ENCODE assay signal across 11 mouse cellular contexts in genomic region chr1:191419991-191420751, GRCm38 (mm10). TPM values are rescaled to one million over a fixed set of nuclear protein-coding genes. Genes with fewer than 3 reads are reported as not detected.
DNase-seq lines count a peak whose midpoint lies in the region; ATAC-seq and TF ChIP-seq lines count a peak whose summit lies in the region.
"Had no signal": no experiment of that assay in that cellular context is flagged by ENCODE, and none has a peak within 500 bp of the region (broad histone marks: within the 10 kb centered on the region; RNA-seq: fewer than 3 reads in every experiment).

No protein-coding gene starts in this region.

- H3K4me1 ChIP-seq in spleen, adult 2 months (ENCODE audit: control insufficient read depth, insufficient read depth, insufficient read length) = peaks cover 40% of the 10 kb centered on the region; the same call in 1 of the 2 replicates
- peaks cover 7% of the 10 kb centered on the region for H3K4me1 ChIP-seq in kidney, postnatal 0 days (replicated peaks; ENCODE audit: insufficient read depth, low read length)
- peaks cover 14% of the 10 kb centered on the region for H3K4me1 ChIP-seq in stomach, embryonic 16.5 days (ENCODE audit: control insufficient read depth, insufficient read depth, low read length)
- H3K4me1 ChIP-seq in forebrain, embryonic 15.5 days = no peaks in the 10 kb centered on the region

- 55% methylated on average over 8 of the region's 8 CpGs for WGBS in spleen, adult 2 months
- WGBS in kidney, postnatal 0 days = 46% methylated on average over 8 of the region's 8 CpGs
- WGBS in stomach, embryonic 16.5 days = 21% methylated on average over 8 of the region's 8 CpGs
- WGBS in forebrain, embryonic 15.5 days = 57% methylated on average over 8 of the region's 8 CpGs

- H3K9me3 ChIP-seq in kidney, postnatal 0 days (replicated peaks; ENCODE audit: low read length) = no peaks in the 10 kb centered on the region
- H3K9me3 ChIP-seq in stomach, embryonic 16.5 days (replicated peaks; ENCODE audit: control insufficient read depth, low read length) = no peaks in the 10 kb centered on the region
- no peaks in the 10 kb centered on the region for H3K9me3 ChIP-seq in forebrain, embryonic 15.5 days

- H3K4me3 ChIP-seq in spleen, adult 2 months (ENCODE audit: extremely low read depth, insufficient read depth, insufficient read length) = no peak overlapping the region
- no peak overlapping the region for H3K4me3 ChIP-seq in kidney, postnatal 0 days (replicated peaks; ENCODE audit: low read depth, low read length)
- H3K4me3 ChIP-seq in stomach, embryonic 16.5 days (replicated peaks; ENCODE audit: low read length) = no peak overlapping the region
- no peak overlapping the region for H3K4me3 ChIP-seq in forebrain, embryonic 15.5 days
- H3K4me3 ChIP-seq: erythroblast, embryonic 14.5 days had no signal

- H3K4me2 ChIP-seq in kidney, postnatal 0 days (ENCODE audit: low read length) = no peak overlapping the region
- H3K4me2 ChIP-seq in stomach, embryonic 16.5 days (ENCODE audit: low read depth, low read length) = 0 out of 2 replicates have a peak overlapping the region, but pooled peaks have one; percentile 1
- H3K4me2 ChIP-seq in forebrain, embryonic 15.5 days (replicated peaks) = no peak overlapping the region

- H3K36me3 ChIP-seq in spleen, adult 2 months (ENCODE audit: control insufficient read depth, insufficient read depth, low read length) = no peaks in the 10 kb centered on the region
- H3K36me3 ChIP-seq in kidney, postnatal 0 days (ENCODE audit: insufficient read depth, low read length) = no peaks in the 10 kb centered on the region
- H3K36me3 ChIP-seq in stomach, embryonic 16.5 days (ENCODE audit: control insufficient read depth, insufficient read depth, low read length) = no peaks in the 10 kb centered on the region
- no peaks in the 10 kb centered on the region for H3K36me3 ChIP-seq in forebrain, embryonic 15.5 days

- no peak for ATAC-seq in kidney, postnatal 0 days (replicated peaks; ENCODE audit: low FRiP score, low read depth)
- ATAC-seq in stomach, embryonic 16.5 days (ENCODE audit: insufficient read depth, low FRiP score) = no peak
- ATAC-seq in forebrain, embryonic 15.5 days (replicated peaks) = no peak
- ATAC-seq: Patski had no signal

- no peak for TF ChIP-seq CTCF in spleen, adult 2 months (IDR thresholded peaks at IDR 0.05; ENCODE audit: extremely low read depth, insufficient read depth, insufficient read length, insufficient replicate concordance)
- TF ChIP-seq CTCF in kidney, postnatal 0 days (IDR thresholded peaks at IDR 0.05; ENCODE audit: low read depth) = no peak

- peak overlapping the region; percentile 87 for H3K27ac ChIP-seq in spleen, adult 2 months (ENCODE audit: insufficient read depth, low read length)
- H3K27ac ChIP-seq in kidney, postnatal 0 days = peak overlapping the region; percentile 48; the same call in 1 of the 2 replicates
- peak overlapping the region; percentile 43; the same call in 1 of the 2 replicates for H3K27ac ChIP-seq in stomach, embryonic 16.5 days (ENCODE audit: low read length)
- H3K27ac ChIP-seq in forebrain, embryonic 15.5 days (replicated peaks) = no peak overlapping the region
- H3K27ac ChIP-seq: liver, embryonic 14.5 days had no signal

- no peak for TF ChIP-seq POLR2A in spleen, adult 2 months (IDR thresholded peaks at IDR 0.05; ENCODE audit: low read depth, low read length)

- no peaks in the 10 kb centered on the region for H3K27me3 ChIP-seq in spleen, adult 2 months (ENCODE audit: control insufficient read depth, insufficient read depth, low read length)
- no peaks in the 10 kb centered on the region for H3K27me3 ChIP-seq in kidney, postnatal 0 days (ENCODE audit: insufficient read depth, low read length)
- H3K27me3 ChIP-seq in stomach, embryonic 16.5 days (ENCODE audit: control insufficient read depth, insufficient read depth, low read length) = no peaks in the 10 kb centered on the region
- no peaks in the 10 kb centered on the region for H3K27me3 ChIP-seq in forebrain, embryonic 15.5 days
- H3K27me3 ChIP-seq: Patski had no signal

- no peak for DNase-seq in spleen, adult 2 months (ENCODE audit: low read depth in 1 of 2, low spot score in 2 of 2)
- no peak for DNase-seq in spleen, postnatal 14 days (ENCODE audit: low spot score in 2 of 2)
- peak; percentile 45 for DNase-seq in gastrocnemius, postnatal 10 days
- no peak for DNase-seq in kidney, postnatal 0 days (ENCODE audit: low spot score)
- DNase-seq in frontal cortex, postnatal 36 days (ENCODE audit: low spot score in 2 of 2) = no peak
- DNase-seq in thymus, adult 18-20 months = no peak

- no peak overlapping the region for H3K9ac ChIP-seq in kidney, postnatal 0 days (ENCODE audit: low read depth, low read length)
- no peak overlapping the region for H3K9ac ChIP-seq in stomach, embryonic 16.5 days (ENCODE audit: low read length)
- no peak overlapping the region for H3K9ac ChIP-seq in forebrain, embryonic 15.5 days (replicated peaks)
- H3K9ac ChIP-seq: liver, embryonic 14.5 days had no signal

RNA-seq across cellular contexts. Expression of gene Ppp2r5a, which starts 17.1 kb away (rescaled TPM):
- 49.2 and 65.2 TPM in 2 replicates for polyA plus RNA-seq in spleen, adult 2 months (2012; rRNA removed)
- 10 to 100 TPM; 68.2 to 69.3 TPM for total RNA-seq in gastrocnemius, postnatal 10 days (2021)
- 32.4 and 39.8 TPM in 2 replicates for polyA plus RNA-seq in kidney, postnatal 0 days (2015; fragmentation: Nextera tagmentation; extraction: Ambion mirVana)
- 13.9 and 14.7 TPM in 2 replicates for polyA plus RNA-seq in stomach, embryonic 16.5 days (2015; fragmentation: Nextera tagmentation; extraction: Ambion mirVana)
- polyA plus RNA-seq in forebrain, embryonic 15.5 days (2015; fragmentation: Nextera tagmentation; extraction: Ambion mirVana) = 10.5 and 10.6 TPM in 2 replicates
